Mouse (Mus musculus): ENCODE measurements around the gene Rsg1. TPM values are rescaled to one million over a fixed set of nuclear protein-coding genes. Genes with fewer than 3 reads are reported as not detected.
A peak's percentile ranks its signal among the peaks of the same experiment; 100 is the strongest.

The Rsg1 gene
- polyA plus RNA-seq (2017; shearing (Covaris generic)), result 1 to 10 TPM; 3.0 to 4.7 TPM

GRCm38 (mm10) chr4:141213770-141214336, at the start of gene Rsg1:
Gene Rsg1, plus strand, starts transcription at chr4:141213956.
- ATAC-seq, result peak; percentile 55

- no peak for ATAC-seq
Measured at GRCm38 (mm10) chr4:141165744-141166292, 47.9 kb upstream of the Rsg1 start.

GRCm38 (mm10) chr4:141167156-141167555, 46.6 kb upstream of the Rsg1 start:
- no peak for ATAC-seq

- no peak for ATAC-seq
Measured at GRCm38 (mm10) chr4:141172121-141172520, 41.6 kb upstream of the Rsg1 start.

GRCm38 (mm10) chr4:141175783-141176182, 38.0 kb upstream of the Rsg1 start:
- no peak for ATAC-seq

GRCm38 (mm10) chr4:141176328-141176838, 37.4 kb upstream of the Rsg1 start:
- no peak for ATAC-seq

GRCm38 (mm10) chr4:141178500-141178899, 35.3 kb upstream of the Rsg1 start:
- ATAC-seq, result no peak

GRCm38 (mm10) chr4:141180831-141181230, 32.9 kb upstream of the Rsg1 start:
- no peak for ATAC-seq

- no peak for ATAC-seq
Measured at GRCm38 (mm10) chr4:141181981-141182380, 31.8 kb upstream of the Rsg1 start.

- ATAC-seq, result peak; percentile 78
Measured at GRCm38 (mm10) chr4:141183932-141184331, 29.8 kb upstream of the Rsg1 start.

GRCm38 (mm10) chr4:141184426-141184825, 29.3 kb upstream of the Rsg1 start:
- no peak for ATAC-seq

GRCm38 (mm10) chr4:141186923-141187836, 26.6 kb upstream of the Rsg1 start:
- ATAC-seq, result no peak

GRCm38 (mm10) chr4:141191294-141191693, 22.5 kb upstream of the Rsg1 start:
- ATAC-seq, result no peak

- ATAC-seq, result no peak
Measured at GRCm38 (mm10) chr4:141194553-141194952, 19.2 kb upstream of the Rsg1 start.

GRCm38 (mm10) chr4:141196981-141197685, 16.6 kb upstream of the Rsg1 start:
- no peak for ATAC-seq

GRCm38 (mm10) chr4:141197686-141198035, 16.1 kb upstream of the Rsg1 start:
- ATAC-seq, result no peak

- ATAC-seq, result no peak
Measured at GRCm38 (mm10) chr4:141200906-141201305, 12.8 kb upstream of the Rsg1 start.

GRCm38 (mm10) chr4:141202192-141202591, 11.6 kb upstream of the Rsg1 start:
- no peak for ATAC-seq

- ATAC-seq, result peak; percentile 41
Measured at GRCm38 (mm10) chr4:141204580-141205061, 9.1 kb upstream of the Rsg1 start.

- no peak for ATAC-seq
Measured at GRCm38 (mm10) chr4:141207081-141207480, 6.7 kb upstream of the Rsg1 start.

GRCm38 (mm10) chr4:141210524-141211219, 3.1 kb upstream of the Rsg1 start:
- peak; percentile 75 for ATAC-seq

- ATAC-seq, result no peak
Measured at GRCm38 (mm10) chr4:141211646-141212045, 2.1 kb upstream of the Rsg1 start.

Data from CD4-positive, CD25-positive, alpha-beta regulatory T cell, adult 4 months (primary cell).